Mouse (Mus musculus): Measurements from ENCODE around the gene Zfp607b. TPM values are rescaled to one million over a fixed set of nuclear protein-coding genes. Genes with fewer than 3 reads are reported as not detected.

The Zfp607b gene
- total RNA-seq (2014; fragmentation: Nextera tagmentation) (2.7 and 4.4 TPM in 2 replicates), total RNA-seq (2017) (1.6 and 1.7 TPM in 2 replicates), polyA plus RNA-seq (2012) (0.01 and 0.04 TPM in 2 replicates)

- Histone ChIP-seq H3K9me3 (replicated peaks) (no peaks in the 10 kb centered on the region), H3K4me1 (ENCODE audit: insufficient read depth, low read depth, low read length) (peaks cover 29% of the 10 kb centered on the region), H3K4me3 (ENCODE audit: low read depth, low read length) (peak within 1 kb of the TSS; percentile 68), H3K36me3 (replicated peaks) (no peaks in the 10 kb centered on the region), H3K27me3 (ENCODE audit: insufficient read depth, low read length) (no peaks in the 10 kb centered on the region)
- no peak for TF ChIP-seq CTCF (IDR thresholded peaks at IDR 0.05; ENCODE audit: low read depth, low read length)
- peak; percentile 99 for ATAC-seq (ENCODE audit: extremely low read depth, insufficient number of reproducible peaks, low FRiP score, poor library complexity, severe bottlenecking)
- DNase-seq (ENCODE audit: low spot score) = peak; percentile 85
Observed at GRCm38 (mm10) chr7:27688815-27689612, at the start of gene Zfp607b. Gene Zfp607b (plus strand): TSS chr7:27689340.

- H3K4me3 ChIP-seq (ENCODE audit: low read depth, low read length) = no peak overlapping the region
- H3K27me3 ChIP-seq (ENCODE audit: insufficient read depth, low read length) = no peaks in the 10 kb centered on the region
- peaks cover 10% of the 10 kb centered on the region for H3K36me3 ChIP-seq (replicated peaks)
- TF ChIP-seq GATA2 (IDR thresholded peaks at IDR 0.05; ENCODE audit: borderline replicate concordance, low read depth, low read length) (no peak), CTCF (IDR thresholded peaks at IDR 0.05; ENCODE audit: low read depth, low read length) (no peak), TAL1 (conservative IDR thresholded peaks at IDR 0.05; ENCODE audit: low read depth, low read length) (no peak), POLR2AphosphoS5 (IDR thresholded peaks at IDR 0.05; ENCODE audit: insufficient replicate concordance, low read depth, low read length) (no peak), GATA1 (IDR thresholded peaks at IDR 0.05; ENCODE audit: borderline replicate concordance, low read length) (no peak)
- DNase-seq (ENCODE audit: low spot score) (no peak), ATAC-seq (ENCODE audit: extremely low read depth, insufficient number of reproducible peaks, low FRiP score, poor library complexity, severe bottlenecking) (no peak)
- H3K4me1 ChIP-seq (ENCODE audit: insufficient read depth, low read depth, low read length) = no peaks in the 10 kb centered on the region
- no peaks in the 10 kb centered on the region for H3K9me3 ChIP-seq (replicated peaks)
Observed at GRCm38 (mm10) chr7:27644471-27644870, 44.7 kb upstream of the Zfp607b start.

- H3K4me3 ChIP-seq (ENCODE audit: low read depth, low read length) = no peak overlapping the region
- H3K27me3 ChIP-seq (ENCODE audit: insufficient read depth, low read length) = no peaks in the 10 kb centered on the region; the same call in 1 of the 2 replicates
- ATAC-seq (ENCODE audit: extremely low read depth, insufficient number of reproducible peaks, low FRiP score, poor library complexity, severe bottlenecking) (no peak), DNase-seq (ENCODE audit: low spot score) (no peak)
- H3K36me3 ChIP-seq (replicated peaks) = no peaks in the 10 kb centered on the region
- H3K4me1 ChIP-seq (ENCODE audit: insufficient read depth, low read depth, low read length) = no peaks in the 10 kb centered on the region
- no peaks in the 10 kb centered on the region for H3K9me3 ChIP-seq (replicated peaks)
- TF ChIP-seq CTCF (IDR thresholded peaks at IDR 0.05; ENCODE audit: low read depth, low read length) (no peak), TAL1 (conservative IDR thresholded peaks at IDR 0.05; ENCODE audit: low read depth, low read length) (no peak), GATA1 (IDR thresholded peaks at IDR 0.05; ENCODE audit: borderline replicate concordance, low read length) (no peak), POLR2AphosphoS5 (IDR thresholded peaks at IDR 0.05; ENCODE audit: insufficient replicate concordance, low read depth, low read length) (no peak), GATA2 (IDR thresholded peaks at IDR 0.05; ENCODE audit: borderline replicate concordance, low read depth, low read length) (no peak)
Observed at GRCm38 (mm10) chr7:27646516-27646915, 42.6 kb upstream of the Zfp607b start.

GRCm38 (mm10) chr7:27647281-27648002 is 41.7 kb upstream of the Zfp607b start:
- H3K27me3 ChIP-seq (ENCODE audit: insufficient read depth, low read length) = peaks cover 2% of the 10 kb centered on the region
- no peak overlapping the region for H3K4me3 ChIP-seq (ENCODE audit: low read depth, low read length)
- DNase-seq (ENCODE audit: low spot score) = no peak
- peaks cover 2% of the 10 kb centered on the region; the same call in 1 of the 2 replicates for H3K9me3 ChIP-seq (replicated peaks)
- ATAC-seq (ENCODE audit: extremely low read depth, insufficient number of reproducible peaks, low FRiP score, poor library complexity, severe bottlenecking) = no peak
- no peaks in the 10 kb centered on the region for H3K36me3 ChIP-seq (replicated peaks)
- H3K4me1 ChIP-seq (ENCODE audit: insufficient read depth, low read depth, low read length) = no peaks in the 10 kb centered on the region
- no peak for TF ChIP-seq POLR2AphosphoS5 (IDR thresholded peaks at IDR 0.05; ENCODE audit: insufficient replicate concordance, low read depth, low read length)
- no peak for TF ChIP-seq CTCF (IDR thresholded peaks at IDR 0.05; ENCODE audit: low read depth, low read length)
- TF ChIP-seq TAL1 (conservative IDR thresholded peaks at IDR 0.05; ENCODE audit: low read depth, low read length) = no peak
- TF ChIP-seq GATA1 (IDR thresholded peaks at IDR 0.05; ENCODE audit: borderline replicate concordance, low read length) = no peak
- TF ChIP-seq GATA2 (IDR thresholded peaks at IDR 0.05; ENCODE audit: borderline replicate concordance, low read depth, low read length) = no peak

GRCm38 (mm10) chr7:27649723-27650122 is 39.4 kb upstream of the Zfp607b start:
- DNase-seq (ENCODE audit: low spot score) (no peak), ATAC-seq (ENCODE audit: extremely low read depth, insufficient number of reproducible peaks, low FRiP score, poor library complexity, severe bottlenecking) (no peak)
- Histone ChIP-seq H3K4me1 (ENCODE audit: insufficient read depth, low read depth, low read length) (no peaks in the 10 kb centered on the region), H3K27me3 (ENCODE audit: insufficient read depth, low read length) (peaks cover 23% of the 10 kb centered on the region), H3K9me3 (replicated peaks) (peaks cover 2% of the 10 kb centered on the region; the same call in 1 of the 2 replicates), H3K4me3 (ENCODE audit: low read depth, low read length) (no peak overlapping the region), H3K36me3 (replicated peaks) (no peaks in the 10 kb centered on the region)
- TF ChIP-seq GATA1 (IDR thresholded peaks at IDR 0.05; ENCODE audit: borderline replicate concordance, low read length) = no peak
- no peak for TF ChIP-seq POLR2AphosphoS5 (IDR thresholded peaks at IDR 0.05; ENCODE audit: insufficient replicate concordance, low read depth, low read length)
- no peak for TF ChIP-seq GATA2 (IDR thresholded peaks at IDR 0.05; ENCODE audit: borderline replicate concordance, low read depth, low read length)
- TF ChIP-seq TAL1 (conservative IDR thresholded peaks at IDR 0.05; ENCODE audit: low read depth, low read length) = no peak
- TF ChIP-seq CTCF (IDR thresholded peaks at IDR 0.05; ENCODE audit: low read depth, low read length) = no peak

GRCm38 (mm10) chr7:27650949-27651348 is 38.2 kb upstream of the Zfp607b start:
- DNase-seq (ENCODE audit: low spot score) (peak; percentile 78), ATAC-seq (ENCODE audit: extremely low read depth, insufficient number of reproducible peaks, low FRiP score, poor library complexity, severe bottlenecking) (peak; percentile 28; the same call in 1 of the 2 replicates)
- Histone ChIP-seq H3K9me3 (replicated peaks) (peaks cover 2% of the 10 kb centered on the region; the same call in 1 of the 2 replicates), H3K4me1 (ENCODE audit: insufficient read depth, low read depth, low read length) (no peaks in the 10 kb centered on the region), H3K27me3 (ENCODE audit: insufficient read depth, low read length) (peaks cover 29% of the 10 kb centered on the region), H3K36me3 (replicated peaks) (no peaks in the 10 kb centered on the region), H3K4me3 (ENCODE audit: low read depth, low read length) (no peak overlapping the region)
- TF ChIP-seq GATA2 (IDR thresholded peaks at IDR 0.05; ENCODE audit: borderline replicate concordance, low read depth, low read length) (no peak), POLR2AphosphoS5 (IDR thresholded peaks at IDR 0.05; ENCODE audit: insufficient replicate concordance, low read depth, low read length) (no peak), CTCF (IDR thresholded peaks at IDR 0.05; ENCODE audit: low read depth, low read length) (peak; percentile 47)
